Mouse (Mus musculus) lung, postnatal 0 days (tissue): ENCODE measurements around the gene Hnrnpll.
A peak's percentile ranks its signal among the peaks of the same experiment; 100 is the strongest.

Experiments used
- CTCF ChIP-seq: IDR thresholded peaks from 2 replicates; pipeline ENCODE4 v1.5.1; 2016; ENCODE audit warnings: antibody characterized with exemption, mild to moderate bottlenecking
- EP300 ChIP-seq: IDR thresholded peaks from 2 replicates; pipeline ENCODE4 v1.6.1; 2016; ENCODE audit warnings: antibody characterized with exemption, mild to moderate bottlenecking, control low read depth

GRCm38 (mm10) chr17:80048230-80048629, 13.9 kb downstream of the Hnrnpll start:
- TF ChIP-seq CTCF: peak; percentile 74
- TF ChIP-seq EP300: no peak
